Mouse (Mus musculus): ENCODE data around the gene Kcnn4.

GRCm38 (mm10) chr7:24366716-24367632 is 3.1 kb upstream of the Kcnn4 start:
- TF ChIP-seq CTCF (IDR thresholded peaks at IDR 0.05; ENCODE audit: insufficient read depth, low read depth, low read length), result no peak
- no peak for TF ChIP-seq POLR2A (IDR thresholded peaks at IDR 0.05; ENCODE audit: insufficient read depth, low read depth, low read length)
